Mouse (Mus musculus): ENCODE data around the gene Ascc1.

DNA sequence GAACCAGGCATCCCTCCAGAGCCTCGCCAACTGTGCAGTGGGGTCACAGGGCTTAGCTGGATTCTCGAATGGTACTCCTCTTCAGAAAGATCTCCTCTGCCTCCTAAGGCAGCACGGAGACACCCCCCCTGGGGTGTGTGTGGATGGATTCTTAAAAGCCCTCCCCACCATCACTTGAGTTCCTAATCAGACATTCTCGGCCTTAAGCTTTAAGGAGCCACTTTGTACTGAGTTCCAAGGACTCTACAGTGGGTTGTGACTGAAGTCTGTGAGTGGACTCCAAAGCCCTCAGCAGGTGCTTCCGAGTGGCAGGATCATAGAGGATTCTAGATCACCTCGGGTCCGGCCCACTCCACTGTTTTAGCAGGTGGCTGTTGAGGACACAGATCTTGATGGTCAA lies 115.9 kb downstream of the Ascc1 start:
- TF ChIP-seq EP300 (IDR thresholded peaks at IDR 0.05; ENCODE audit: low read depth), result no peak
- TF ChIP-seq CTCF (IDR thresholded peaks at IDR 0.05; ENCODE audit: low read depth), result no peak

Data from liver, embryonic 14.5 days (tissue).